Mouse (Mus musculus) midbrain, embryonic 16.5 days (tissue): ENCODE measurements around the gene Vps72. TPM values are rescaled to one million over a fixed set of nuclear protein-coding genes. Genes with fewer than 3 reads are reported as not detected.

Experiments
- ATAC-seq: fragments of 200-750 bp; cut with Nextera tagmentation; 2 replicates; pipeline ENCODE4 v1.8.0; 2017; ENCODE audit warnings: moderate TSS enrichment
- H3K27ac ChIP-seq: fragments of 300-500 bp; sonication (generic); 2 replicates; pipeline ENCODE4 v1.5.1; 2014; ENCODE audit warnings: mild to moderate bottlenecking, low read length, mixed read lengths
- H3K27me3 ChIP-seq: fragments of 300-500 bp; sonication (generic); 2 replicates; pipeline ENCODE4 v1.6.1; 2014; ENCODE audit warnings: low read depth, low read length, mixed read lengths; ENCODE audit not compliant: control insufficient read depth, insufficient read depth
- H3K36me3 ChIP-seq: fragments of 300-500 bp; sonication (generic); 2 replicates; pipeline ENCODE4 v1.6.1; 2014; ENCODE audit warnings: mild to moderate bottlenecking, low read length, moderate library complexity, mixed read lengths; ENCODE audit not compliant: control insufficient read depth, insufficient read depth
- H3K4me1 ChIP-seq: fragments of 300-500 bp; sonication (generic); 2 replicates; pipeline ENCODE4 v1.6.1; 2014; ENCODE audit warnings: mild to moderate bottlenecking, low read length, mixed read lengths; ENCODE audit not compliant: control insufficient read depth, insufficient read depth
- H3K4me2 ChIP-seq: fragments of 300-500 bp; sonication (generic); 2 replicates; pipeline ENCODE4 v1.6.1; 2014; ENCODE audit warnings: mild to moderate bottlenecking, low read length, mixed read lengths
- H3K4me3 ChIP-seq: fragments of 300-500 bp; sonication (generic); 2 replicates; pipeline ENCODE4 v1.5.1; 2014; ENCODE audit warnings: low read depth, mild to moderate bottlenecking, low read length, moderate library complexity, mixed read lengths
- H3K9ac ChIP-seq: fragments of 300-500 bp; sonication (generic); 2 replicates; pipeline ENCODE4 v1.6.1; 2014; ENCODE audit warnings: low read depth, low read length, mixed read lengths
- H3K9me3 ChIP-seq: fragments of 300-500 bp; sonication (generic); replicated peaks from 2 replicates; pipeline ENCODE4 v1.6.1; 2014; ENCODE audit warnings: mild to moderate bottlenecking, low read length, mixed read lengths; ENCODE audit not compliant: control insufficient read depth, poor library complexity, severe bottlenecking
- WGBS: fragments of 180-500 bp; shearing (Covaris S2); extraction: QIAGEN DNeasy Blood & Tissue Kit; methylation state at CpG from one replicate; pipeline ENCODE4 v1.1.7; 2014; 5-methylcytosine and 5-hydroxymethylcytosine counted together
- polyA plus RNA-seq: library from polyadenylated mRNA; unstranded; fragments of >200 nt; fragmentation: Nextera tagmentation; extraction: Ambion mirVana; gene quantifications from 2 replicates; pipeline ENCODE4 v1.2.1, GENCODE M21; 2015

Vps72 gene
- 170 and 184 TPM in 2 replicates for polyA plus RNA-seq

GRCm38 (mm10) chr3:95110911-95111726 is at the start of gene Vps72:
Gene Vps72 (plus strand): TSS chr3:95111022.
- Histone ChIP-seq H3K9me3 (no peaks in the 10 kb centered on the region), H3K4me2 (peak within 1 kb of the TSS; percentile 58), H3K27ac (peak within 1 kb of the TSS; percentile 94), H3K36me3 (peaks cover 4% of the 10 kb centered on the region), H3K4me3 (peak within 1 kb of the TSS; percentile 90), H3K9ac (peak within 1 kb of the TSS; percentile 87), H3K4me1 (peaks cover 10% of the 10 kb centered on the region), H3K27me3 (no peaks in the 10 kb centered on the region)
- under 1% methylated on average over 53 of the region's 54 CpGs for WGBS
- peak; percentile 60 for ATAC-seq

- WGBS: 95% methylated on average over 4 of the region's 4 CpGs
- no peak overlapping the region for H3K4me3 ChIP-seq
- H3K9me3 ChIP-seq: no peaks in the 10 kb centered on the region
- peaks cover 64% of the 10 kb centered on the region for H3K36me3 ChIP-seq
- H3K27ac ChIP-seq: no peak overlapping the region
- no peaks in the 10 kb centered on the region for H3K4me1 ChIP-seq
- no peak for ATAC-seq
- no peaks in the 10 kb centered on the region for H3K27me3 ChIP-seq
- no peak overlapping the region for H3K9ac ChIP-seq
- H3K4me2 ChIP-seq: no peak overlapping the region
These were observed 47.1 kb upstream of the Vps72 start for GRCm38 (mm10) chr3:95063741-95064140.

GRCm38 (mm10) chr3:95065553-95065952 is 45.3 kb upstream of the Vps72 start:
- Histone ChIP-seq H3K4me1 (no peaks in the 10 kb centered on the region), H3K4me2 (no peak overlapping the region), H3K9ac (no peak overlapping the region), H3K4me3 (no peak overlapping the region), H3K27me3 (no peaks in the 10 kb centered on the region), H3K27ac (no peak overlapping the region), H3K36me3 (peaks cover 55% of the 10 kb centered on the region), H3K9me3 (no peaks in the 10 kb centered on the region)
- WGBS: 88% methylated on average over 1 of the region's 1 CpGs
- no peak for ATAC-seq

GRCm38 (mm10) chr3:95066095-95066494 is 44.7 kb upstream of the Vps72 start:
- Histone ChIP-seq H3K27ac (no peak overlapping the region), H3K9me3 (no peaks in the 10 kb centered on the region), H3K4me2 (no peak overlapping the region), H3K27me3 (no peaks in the 10 kb centered on the region), H3K36me3 (peaks cover 52% of the 10 kb centered on the region), H3K4me3 (no peak overlapping the region), H3K9ac (no peak overlapping the region), H3K4me1 (no peaks in the 10 kb centered on the region)
- WGBS: 96% methylated on average over 6 of the region's 6 CpGs
- ATAC-seq: no peak

- no peaks in the 10 kb centered on the region for H3K27me3 ChIP-seq
- 93% methylated on average over 11 of the region's 11 CpGs for WGBS
- no peak overlapping the region for H3K4me2 ChIP-seq
- no peaks in the 10 kb centered on the region for H3K9me3 ChIP-seq
- H3K4me1 ChIP-seq: no peaks in the 10 kb centered on the region
- H3K36me3 ChIP-seq: peaks cover 53% of the 10 kb centered on the region
- ATAC-seq: no peak
- H3K27ac ChIP-seq: no peak overlapping the region
- H3K9ac ChIP-seq: no peak overlapping the region
- H3K4me3 ChIP-seq: no peak overlapping the region
These were observed 44.3 kb upstream of the Vps72 start for GRCm38 (mm10) chr3:95066570-95066969.

GRCm38 (mm10) chr3:95071606-95072005 is 39.2 kb upstream of the Vps72 start:
- Histone ChIP-seq H3K4me1 (no peaks in the 10 kb centered on the region), H3K4me3 (no peak overlapping the region), H3K4me2 (no peak overlapping the region), H3K9me3 (no peaks in the 10 kb centered on the region), H3K27ac (no peak overlapping the region), H3K27me3 (no peaks in the 10 kb centered on the region), H3K9ac (no peak overlapping the region), H3K36me3 (peaks cover 28% of the 10 kb centered on the region)
- ATAC-seq: no peak
- WGBS: 98% methylated on average over 2 of the region's 2 CpGs

GRCm38 (mm10) chr3:95088071-95088470 is 22.8 kb upstream of the Vps72 start:
- no peaks in the 10 kb centered on the region for H3K4me1 ChIP-seq
- H3K4me2 ChIP-seq: no peak overlapping the region
- no peaks in the 10 kb centered on the region for H3K27me3 ChIP-seq
- H3K9ac ChIP-seq: no peak overlapping the region
- H3K27ac ChIP-seq: no peak overlapping the region
- H3K36me3 ChIP-seq: no peaks in the 10 kb centered on the region
- H3K9me3 ChIP-seq: no peaks in the 10 kb centered on the region
- WGBS: 97% methylated on average over 1 of the region's 1 CpGs
- ATAC-seq: no peak
- no peak overlapping the region for H3K4me3 ChIP-seq

- WGBS: 30% methylated on average over 2 of the region's 2 CpGs
- Histone ChIP-seq H3K4me2 (no peak overlapping the region), H3K27me3 (no peaks in the 10 kb centered on the region), H3K27ac (no peak overlapping the region), H3K9ac (no peak overlapping the region), H3K36me3 (0 out of 2 replicates have a peak, but pooled peaks cover 2% of the 10 kb centered on the region), H3K4me3 (no peak overlapping the region), H3K9me3 (no peaks in the 10 kb centered on the region), H3K4me1 (peaks cover 18% of the 10 kb centered on the region)
- no peak for ATAC-seq
These were observed 10.0 kb upstream of the Vps72 start for GRCm38 (mm10) chr3:95100854-95101253.

- 78% methylated on average over 4 of the region's 4 CpGs for WGBS
- H3K4me3 ChIP-seq: peak overlapping the region; percentile 65
- no peak for ATAC-seq
- no peaks in the 10 kb centered on the region for H3K9me3 ChIP-seq
- H3K27me3 ChIP-seq: no peaks in the 10 kb centered on the region
- H3K9ac ChIP-seq: peak overlapping the region; percentile 82; the same call in 1 of the 2 replicates
- H3K27ac ChIP-seq: no peak overlapping the region
- no peaks in the 10 kb centered on the region for H3K36me3 ChIP-seq
- peak overlapping the region; percentile 60 for H3K4me2 ChIP-seq
- H3K4me1 ChIP-seq: peaks cover 18% of the 10 kb centered on the region
These were observed 5.7 kb upstream of the Vps72 start for GRCm38 (mm10) chr3:95105121-95105520.
